Mouse (Mus musculus): ENCODE measurements around the gene A530032D15Rik. TPM values are rescaled to one million over a fixed set of nuclear protein-coding genes. Genes with fewer than 3 reads are reported as not detected.
"Not testable (repeated sequence)": the region's sequence is repeated elsewhere in the genome, so short reads cannot be mapped to it uniquely, and the experiment has no call there.

The A530032D15Rik gene
- not detected in 2 replicates for polyA plus RNA-seq (2015; fragmentation: Nextera tagmentation; extraction: Ambion mirVana)

GRCm38 (mm10) chr1:85109753-85110152 is at the start of gene A530032D15Rik:
TSS of gene A530032D15Rik (minus strand) at chr1:85109853.
- not testable (repeated sequence) for ATAC-seq; H3K4me2 ChIP-seq; H3K4me1 ChIP-seq; H3K9ac ChIP-seq; H3K9me3 ChIP-seq (replicated peaks); H3K27me3 ChIP-seq; H3K27ac ChIP-seq; H3K4me3 ChIP-seq; H3K36me3 ChIP-seq (ENCODE audit: poor library complexity, severe bottlenecking)
- 83% methylated on average over 2 of the region's 7 CpGs for WGBS

GRCm38 (mm10) chr1:85155151-85155550 is 45.5 kb upstream of the A530032D15Rik start:
- not testable (repeated sequence) for H3K27ac ChIP-seq; ATAC-seq; H3K27me3 ChIP-seq; H3K9ac ChIP-seq; H3K36me3 ChIP-seq (ENCODE audit: poor library complexity, severe bottlenecking); H3K4me1 ChIP-seq; H3K4me2 ChIP-seq; H3K9me3 ChIP-seq (replicated peaks); H3K4me3 ChIP-seq
- 76% methylated on average over 4 of the region's 5 CpGs for WGBS

GRCm38 (mm10) chr1:85133671-85134070 is 24.0 kb upstream of the A530032D15Rik start:
- H3K27ac ChIP-seq; H3K4me1 ChIP-seq; ATAC-seq; H3K4me2 ChIP-seq; H3K4me3 ChIP-seq; H3K27me3 ChIP-seq; H3K9ac ChIP-seq; H3K36me3 ChIP-seq (ENCODE audit: poor library complexity, severe bottlenecking); H3K9me3 ChIP-seq (replicated peaks): not testable (repeated sequence)
- WGBS: 89% methylated on average over 20 of the region's 22 CpGs

- not testable (repeated sequence) for H3K4me3 ChIP-seq; H3K27ac ChIP-seq; ATAC-seq; H3K9ac ChIP-seq; H3K9me3 ChIP-seq (replicated peaks); H3K4me1 ChIP-seq; H3K4me2 ChIP-seq; H3K36me3 ChIP-seq (ENCODE audit: poor library complexity, severe bottlenecking); H3K27me3 ChIP-seq
- WGBS: 86% methylated on average over 4 of the region's 4 CpGs
Measured at GRCm38 (mm10) chr1:85121841-85122240, 12.2 kb upstream of the A530032D15Rik start.

- H3K4me2 ChIP-seq; H3K36me3 ChIP-seq (ENCODE audit: poor library complexity, severe bottlenecking); H3K9ac ChIP-seq; ATAC-seq; H3K4me3 ChIP-seq; H3K27ac ChIP-seq; H3K27me3 ChIP-seq; H3K4me1 ChIP-seq; H3K9me3 ChIP-seq (replicated peaks): not testable (repeated sequence)
- 79% methylated on average over 5 of the region's 6 CpGs for WGBS
Measured at GRCm38 (mm10) chr1:85118341-85118740, 8.7 kb upstream of the A530032D15Rik start.

GRCm38 (mm10) chr1:85117537-85117936 is 7.9 kb upstream of the A530032D15Rik start:
- not testable (repeated sequence) for H3K4me2 ChIP-seq; H3K9me3 ChIP-seq (replicated peaks); H3K27ac ChIP-seq; H3K36me3 ChIP-seq (ENCODE audit: poor library complexity, severe bottlenecking); H3K4me1 ChIP-seq; H3K4me3 ChIP-seq; H3K27me3 ChIP-seq; H3K9ac ChIP-seq; ATAC-seq
- 70% methylated on average over 4 of the region's 6 CpGs for WGBS

GRCm38 (mm10) chr1:85114666-85115402 is 5.2 kb upstream of the A530032D15Rik start:
- H3K4me1 ChIP-seq; H3K27ac ChIP-seq; H3K4me3 ChIP-seq; H3K36me3 ChIP-seq (ENCODE audit: poor library complexity, severe bottlenecking); H3K27me3 ChIP-seq; H3K4me2 ChIP-seq; H3K9ac ChIP-seq; ATAC-seq: not testable (repeated sequence)
- WGBS: 51% methylated on average over 6 of the region's 6 CpGs
- peaks cover 11% of the 10 kb centered on the region; the same call in 1 of the 2 replicates for H3K9me3 ChIP-seq (replicated peaks)

- not testable (repeated sequence) for H3K4me2 ChIP-seq; H3K4me1 ChIP-seq; ATAC-seq; H3K27ac ChIP-seq; H3K4me3 ChIP-seq; H3K27me3 ChIP-seq; H3K36me3 ChIP-seq (ENCODE audit: poor library complexity, severe bottlenecking); H3K9ac ChIP-seq
- peaks cover 11% of the 10 kb centered on the region; the same call in 1 of the 2 replicates for H3K9me3 ChIP-seq (replicated peaks)
- WGBS: 84% methylated on average over 3 of the region's 3 CpGs
Measured at GRCm38 (mm10) chr1:85114078-85114477, 4.4 kb upstream of the A530032D15Rik start.

GRCm38 (mm10) chr1:85112889-85113288 is 3.2 kb upstream of the A530032D15Rik start:
- H3K4me2 ChIP-seq; H3K27me3 ChIP-seq; ATAC-seq; H3K36me3 ChIP-seq (ENCODE audit: poor library complexity, severe bottlenecking); H3K27ac ChIP-seq; H3K4me1 ChIP-seq; H3K9ac ChIP-seq; H3K4me3 ChIP-seq: not testable (repeated sequence)
- WGBS: 70% methylated on average over 2 of the region's 5 CpGs
- H3K9me3 ChIP-seq (replicated peaks): peaks cover 11% of the 10 kb centered on the region; the same call in 1 of the 2 replicates

GRCm38 (mm10) chr1:85112266-85112665 is 2.6 kb upstream of the A530032D15Rik start:
- H3K27me3 ChIP-seq; H3K4me1 ChIP-seq; H3K27ac ChIP-seq; H3K4me2 ChIP-seq; H3K4me3 ChIP-seq; H3K9ac ChIP-seq; ATAC-seq; H3K36me3 ChIP-seq (ENCODE audit: poor library complexity, severe bottlenecking): not testable (repeated sequence)
- peaks cover 11% of the 10 kb centered on the region; the same call in 1 of the 2 replicates for H3K9me3 ChIP-seq (replicated peaks)
- 89% methylated on average over 7 of the region's 7 CpGs for WGBS

GRCm38 (mm10) chr1:85111572-85111971 is 1.9 kb upstream of the A530032D15Rik start:
- not testable (repeated sequence) for H3K36me3 ChIP-seq (ENCODE audit: poor library complexity, severe bottlenecking); H3K4me1 ChIP-seq; H3K9ac ChIP-seq; ATAC-seq; H3K4me3 ChIP-seq; H3K27ac ChIP-seq; H3K4me2 ChIP-seq; H3K27me3 ChIP-seq
- WGBS: 79% methylated on average over 10 of the region's 10 CpGs
- H3K9me3 ChIP-seq (replicated peaks): peaks cover 11% of the 10 kb centered on the region; the same call in 1 of the 2 replicates

GRCm38 (mm10) chr1:85110876-85111275 is 1.2 kb upstream of the A530032D15Rik start:
- 88% methylated on average over 3 of the region's 3 CpGs for WGBS
- H3K4me1 ChIP-seq; H3K27me3 ChIP-seq; H3K27ac ChIP-seq; ATAC-seq; H3K4me2 ChIP-seq; H3K9ac ChIP-seq; H3K4me3 ChIP-seq; H3K36me3 ChIP-seq (ENCODE audit: poor library complexity, severe bottlenecking): not testable (repeated sequence)
- H3K9me3 ChIP-seq (replicated peaks): peaks cover 11% of the 10 kb centered on the region; the same call in 1 of the 2 replicates

GRCm38 (mm10) chr1:85106013-85106412 is 3.6 kb downstream of the A530032D15Rik start:
- not testable (repeated sequence) for H3K27me3 ChIP-seq; H3K9me3 ChIP-seq (replicated peaks); ATAC-seq; H3K9ac ChIP-seq; H3K36me3 ChIP-seq (ENCODE audit: poor library complexity, severe bottlenecking); H3K4me1 ChIP-seq; H3K4me3 ChIP-seq; H3K4me2 ChIP-seq; H3K27ac ChIP-seq
- WGBS: 74% methylated on average over 5 of the region's 6 CpGs
